Mouse (Mus musculus): ENCODE measurements around the gene Prkce.

Gene Prkce

DNA sequence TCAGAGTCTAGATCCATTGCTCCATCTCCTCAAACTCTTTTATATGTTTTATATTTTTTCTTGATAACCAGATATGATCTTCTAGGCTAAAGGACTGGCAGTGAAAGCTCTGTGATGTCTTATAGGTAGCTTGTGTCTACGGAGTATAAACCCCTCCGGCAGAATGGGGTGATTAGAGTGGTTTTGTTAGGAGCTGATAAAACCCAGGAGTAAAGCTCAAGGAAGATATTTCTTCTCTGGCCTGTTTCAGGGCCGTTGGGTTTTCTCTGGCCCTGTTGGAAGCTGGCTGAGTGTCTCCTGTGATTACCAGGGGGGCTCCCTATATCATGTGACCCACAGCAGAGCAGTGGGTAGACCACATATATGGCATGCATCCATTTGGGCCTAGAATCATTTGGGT, 319.9 kb downstream of the Prkce start:
- DNase-seq (ENCODE audit: low read depth) = no peak

GRCm38 (mm10) chr17:86489827-86490226, 322.2 kb downstream of the Prkce start:
- no peak for DNase-seq (ENCODE audit: low read depth)

DNA sequence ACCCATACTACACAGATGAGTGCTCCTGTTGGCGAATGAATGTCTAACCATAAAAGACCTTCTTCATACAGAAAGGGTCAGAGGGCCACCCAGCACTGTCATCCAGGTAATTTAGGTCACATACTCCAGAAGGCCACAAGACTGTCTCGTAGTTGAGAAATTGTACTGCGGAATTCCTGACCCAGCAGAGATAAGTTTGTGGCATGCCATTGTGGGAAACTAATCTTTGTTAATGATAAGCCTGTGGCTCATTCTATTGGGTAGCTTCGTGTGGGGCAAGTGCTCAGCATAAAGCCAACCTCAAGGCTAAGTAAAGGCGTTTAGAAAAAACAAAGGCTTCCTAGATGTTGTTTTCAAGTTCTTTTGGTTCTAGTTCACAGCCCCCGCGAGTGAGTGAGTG, 324.8 kb downstream of the Prkce start:
- DNase-seq (ENCODE audit: low read depth) = no peak

GRCm38 (mm10) chr17:86493891-86494420, 326.4 kb downstream of the Prkce start:
- no peak for DNase-seq (ENCODE audit: low read depth)

DNA sequence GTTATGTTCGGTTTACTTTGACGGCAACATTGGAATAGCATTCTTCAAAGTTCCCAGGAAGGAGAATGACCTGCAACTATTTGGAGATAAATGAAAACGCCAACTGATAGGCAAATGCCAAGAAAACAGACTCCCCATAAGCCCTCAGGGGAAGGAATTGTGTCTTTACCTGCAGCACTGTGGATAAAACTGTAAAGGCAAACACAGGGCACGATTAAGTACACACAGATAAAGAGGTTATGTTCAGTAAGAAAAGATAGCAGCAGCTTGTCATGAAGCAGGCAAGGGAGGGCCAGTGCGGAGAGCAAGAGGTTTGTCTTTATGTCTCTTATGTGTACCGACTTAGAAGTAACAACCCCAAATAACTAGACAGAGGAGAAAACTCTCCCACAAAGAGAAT, 326.9 kb downstream of the Prkce start:
- no peak for DNase-seq (ENCODE audit: low read depth)

- no peak for DNase-seq (ENCODE audit: low read depth)
Measured at GRCm38 (mm10) chr17:86494895-86495294, 327.3 kb downstream of the Prkce start.

DNA sequence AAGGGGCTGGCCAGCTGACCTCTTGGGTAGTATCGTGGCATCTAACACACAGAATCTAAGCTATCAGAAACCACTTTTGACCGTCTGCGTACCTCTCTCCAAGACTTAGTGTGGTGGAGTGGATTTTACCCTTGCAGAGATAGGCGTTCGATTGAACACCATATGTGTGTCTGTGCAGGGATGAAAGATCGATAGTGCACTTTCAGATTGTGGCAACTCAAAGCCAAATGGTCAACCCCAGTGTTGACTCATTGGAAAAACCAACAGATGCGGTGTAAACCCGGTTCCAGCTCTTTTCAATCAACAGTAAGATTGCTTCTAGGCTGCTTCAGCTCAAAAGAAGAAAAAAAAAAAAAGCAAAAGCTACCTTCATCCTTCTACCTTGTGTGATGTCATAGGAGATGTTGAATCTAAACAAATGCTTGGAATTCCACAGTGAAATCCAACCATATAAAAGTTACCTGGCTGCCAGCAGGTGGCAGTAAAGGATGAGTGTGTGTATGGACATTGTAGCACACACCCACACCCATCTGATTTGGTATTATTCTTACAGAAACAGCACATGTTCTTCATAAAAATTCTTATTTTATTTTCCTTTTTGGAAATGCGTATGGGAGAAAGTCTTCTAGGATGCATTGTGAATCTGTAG, 328.7 kb downstream of the Prkce start:
- DNase-seq (ENCODE audit: low read depth) = no peak

GRCm38 (mm10) chr17:86497302-86497701, 329.7 kb downstream of the Prkce start:
- no peak for DNase-seq (ENCODE audit: low read depth)

DNA sequence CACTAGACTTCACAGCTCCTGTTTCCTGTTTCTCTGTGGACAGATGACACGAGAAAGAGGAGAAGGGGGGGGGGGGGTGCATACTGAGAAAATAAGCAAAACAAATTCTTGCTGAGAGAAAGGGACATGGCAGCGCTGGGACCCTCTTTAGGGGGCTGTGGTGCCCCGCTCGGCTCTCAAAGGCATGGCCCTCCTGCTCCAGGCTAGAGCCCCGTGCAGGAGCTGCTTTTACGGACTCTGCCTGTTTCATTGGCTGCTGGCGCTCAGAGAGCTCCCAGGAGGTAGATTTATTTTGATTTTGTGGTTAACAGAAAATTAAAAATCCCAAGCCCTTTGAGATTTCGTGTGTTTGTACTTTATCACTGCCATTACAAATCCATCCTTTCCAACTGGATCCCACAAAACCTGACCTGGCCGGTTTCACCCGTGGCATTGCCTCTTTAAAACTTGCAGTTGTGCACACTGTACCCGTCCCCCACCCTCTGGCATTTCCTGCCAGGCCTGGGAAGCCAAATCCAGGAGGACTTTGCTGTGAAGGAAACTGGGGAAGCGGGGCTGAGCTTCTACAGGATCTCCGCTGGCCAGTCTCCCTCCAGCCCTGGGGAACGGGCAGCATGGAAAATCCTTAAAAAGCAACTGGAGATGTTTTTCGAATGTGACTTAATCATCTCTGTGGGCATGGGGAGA, 331.9 kb downstream of the Prkce start:
- DNase-seq (ENCODE audit: low read depth) = no peak

DNA sequence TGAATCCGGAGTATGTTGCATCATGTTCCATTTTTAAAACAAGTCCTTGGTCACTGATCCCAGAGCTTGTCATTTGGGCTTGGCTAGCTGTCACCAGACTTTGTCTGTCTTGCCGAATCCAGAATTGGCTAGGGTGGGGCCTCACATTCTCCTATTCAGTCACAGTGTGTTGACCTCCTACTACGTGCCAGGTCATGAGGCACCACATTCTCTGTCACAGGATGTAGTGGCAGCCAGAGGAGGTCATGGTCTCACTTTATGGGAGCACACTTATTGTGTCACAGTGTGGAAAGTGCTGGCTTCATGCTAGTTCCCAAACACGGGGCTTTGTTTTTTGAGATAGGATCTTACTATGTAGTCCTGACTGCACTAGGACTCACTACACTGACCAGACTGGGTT, 333.8 kb downstream of the Prkce start:
- no peak for DNase-seq (ENCODE audit: low read depth)

DNA sequence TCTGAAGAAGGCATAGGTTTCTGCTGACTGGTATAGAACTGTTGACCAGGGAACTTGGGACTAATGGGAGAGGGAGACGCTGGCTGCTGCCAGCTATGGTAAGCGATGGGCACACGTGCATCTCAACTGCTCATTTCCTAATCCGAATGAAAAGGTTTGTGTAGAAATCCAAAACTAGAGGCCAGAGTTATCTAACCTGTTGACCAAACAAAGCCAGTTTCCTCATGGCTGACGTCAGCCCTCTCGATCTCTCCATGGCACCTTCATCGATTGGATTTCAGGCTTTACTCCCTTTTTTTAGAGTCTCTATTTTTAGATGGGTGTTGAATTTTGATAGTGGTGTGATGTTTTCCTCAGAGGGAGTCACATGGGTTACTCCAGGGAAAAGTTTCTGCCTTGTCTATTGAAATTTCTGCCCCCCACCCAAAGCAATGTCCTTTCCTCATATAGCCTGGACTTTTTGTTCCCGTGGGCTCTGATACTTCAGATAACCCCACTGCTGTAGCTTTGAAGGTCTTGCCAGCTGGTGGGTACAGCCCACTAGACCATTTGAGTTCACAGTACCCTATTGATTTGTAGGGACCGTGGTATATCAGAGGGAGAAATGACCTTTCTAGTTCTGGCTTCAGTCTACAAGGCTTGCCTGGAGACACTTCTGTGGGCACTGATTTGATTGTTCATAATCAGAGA, 335.8 kb downstream of the Prkce start:
- no peak for DNase-seq (ENCODE audit: low read depth)

- DNase-seq (ENCODE audit: low read depth) = no peak
Measured at GRCm38 (mm10) chr17:86505183-86505631, 337.6 kb downstream of the Prkce start, which contains the start of gene Gm10309. Gene Gm10309, minus strand, starts transcription at chr17:86505232.

DNA sequence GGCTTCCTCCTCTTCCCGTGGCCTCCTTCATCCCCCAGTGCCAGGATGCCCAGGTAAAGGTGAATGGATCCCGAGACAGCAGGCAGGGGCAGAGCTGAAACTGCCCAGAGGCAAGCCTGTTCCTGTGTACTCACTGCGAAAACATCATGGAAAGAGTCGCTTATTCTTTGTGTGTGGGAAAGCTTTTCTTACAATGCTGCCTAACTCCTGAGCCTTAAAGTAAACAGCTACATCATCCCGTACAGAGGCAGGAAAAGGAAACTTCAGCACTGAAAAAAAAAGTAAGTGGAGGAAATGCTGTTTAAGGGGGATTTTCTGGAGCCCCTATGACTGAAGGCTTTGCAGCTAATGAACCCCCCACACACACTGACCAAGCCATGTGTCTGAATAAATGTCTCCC, 339.3 kb downstream of the Prkce start:
- DNase-seq (ENCODE audit: low read depth) = no peak

DNA sequence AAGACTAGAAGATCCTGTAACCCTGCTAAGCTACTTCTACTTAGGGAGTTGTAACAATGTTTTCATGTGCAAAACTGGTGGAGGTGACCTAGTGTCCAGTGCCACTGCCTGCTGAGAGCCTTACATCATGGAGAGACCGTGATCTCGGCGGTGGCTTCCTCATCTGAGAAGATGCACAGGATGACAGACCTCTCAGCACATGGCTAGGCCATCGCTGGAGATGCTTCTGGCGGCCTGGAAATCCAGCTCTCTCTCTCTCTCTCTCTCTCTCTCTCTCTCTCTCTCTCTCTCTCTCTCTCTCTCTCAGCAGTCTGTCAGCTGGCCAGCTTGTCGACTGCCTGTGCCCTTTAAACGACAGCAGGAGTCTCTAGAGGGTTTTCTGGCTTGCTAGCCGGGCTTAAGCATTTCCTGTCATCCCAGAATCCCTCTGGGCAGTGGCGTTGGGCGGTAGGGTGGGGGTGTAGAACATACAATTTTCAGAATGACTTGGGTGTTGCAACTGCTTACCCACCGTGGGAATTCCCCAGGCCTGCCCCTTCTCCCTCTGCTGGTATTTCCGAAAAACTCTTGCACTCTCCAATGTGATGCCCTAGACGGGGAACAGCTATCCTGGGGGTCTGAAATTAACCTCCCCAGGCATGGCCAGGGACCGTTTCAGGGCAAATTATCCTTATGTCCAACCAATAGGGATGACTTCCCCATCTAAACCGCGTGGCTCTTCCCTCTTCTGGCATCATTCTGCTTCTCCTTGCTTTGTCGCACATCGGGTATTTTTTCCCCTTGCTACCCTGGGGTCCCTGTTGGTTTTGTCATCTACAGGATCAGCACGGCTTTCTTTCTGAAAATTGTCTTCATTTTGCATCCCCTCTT, 340.0 kb downstream of the Prkce start:
- DNase-seq (ENCODE audit: low read depth) = no peak

GRCm38 (mm10) chr17:86508212-86508490, 340.6 kb downstream of the Prkce start:
- DNase-seq (ENCODE audit: low read depth) = no peak

DNA sequence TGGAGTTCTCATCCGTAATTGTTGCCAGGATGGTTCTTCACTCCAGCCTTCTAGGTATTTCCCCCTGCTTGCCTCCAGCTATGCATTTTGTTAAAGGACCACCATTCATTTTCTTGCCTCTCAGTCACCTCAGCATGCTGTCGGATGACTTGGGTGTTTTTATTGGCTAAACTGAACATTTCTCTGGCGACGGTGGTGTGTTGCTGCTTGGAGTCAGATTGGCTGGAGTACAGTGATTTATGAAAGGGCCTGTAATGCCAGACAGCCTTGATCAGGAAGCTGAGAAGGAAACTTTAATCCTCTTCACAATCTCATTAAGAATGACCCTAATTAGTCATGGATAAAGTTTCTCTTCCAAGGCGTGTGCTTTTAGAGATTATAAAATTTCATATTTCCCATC, 342.3 kb downstream of the Prkce start:
- no peak for DNase-seq (ENCODE audit: low read depth)

- DNase-seq (ENCODE audit: low read depth) = no peak
Measured at GRCm38 (mm10) chr17:86514974-86515620, 347.5 kb downstream of the Prkce start.

GRCm38 (mm10) chr17:86516630-86517029, 349.0 kb downstream of the Prkce start:
- DNase-seq (ENCODE audit: low read depth) = no peak

GRCm38 (mm10) chr17:86518604-86519003, 351.0 kb downstream of the Prkce start:
- DNase-seq (ENCODE audit: low read depth) = no peak

- no peak for DNase-seq (ENCODE audit: low read depth)
Measured at GRCm38 (mm10) chr17:86521252-86521651, 353.7 kb downstream of the Prkce start.

DNA sequence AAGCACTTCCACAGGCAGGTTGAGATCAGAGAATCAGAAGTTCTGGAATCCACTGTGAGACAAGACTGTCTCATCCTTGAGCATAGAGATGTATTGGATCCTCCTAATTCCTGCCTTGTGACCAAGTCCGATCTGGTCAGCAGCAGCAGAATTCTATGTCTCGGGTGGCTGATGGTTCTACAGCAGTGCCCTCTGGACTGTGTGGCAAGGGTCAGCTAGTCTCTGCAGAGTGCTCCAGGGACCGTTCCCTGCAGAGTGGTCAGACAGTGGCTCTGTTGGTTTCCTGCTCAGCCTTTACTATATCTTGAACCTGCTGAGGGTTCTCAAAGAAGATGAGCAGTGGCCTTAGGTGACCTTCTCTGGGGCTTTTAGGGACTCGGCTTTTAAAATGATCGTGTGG, 355.1 kb downstream of the Prkce start:
- no peak for DNase-seq (ENCODE audit: low read depth)

DNA sequence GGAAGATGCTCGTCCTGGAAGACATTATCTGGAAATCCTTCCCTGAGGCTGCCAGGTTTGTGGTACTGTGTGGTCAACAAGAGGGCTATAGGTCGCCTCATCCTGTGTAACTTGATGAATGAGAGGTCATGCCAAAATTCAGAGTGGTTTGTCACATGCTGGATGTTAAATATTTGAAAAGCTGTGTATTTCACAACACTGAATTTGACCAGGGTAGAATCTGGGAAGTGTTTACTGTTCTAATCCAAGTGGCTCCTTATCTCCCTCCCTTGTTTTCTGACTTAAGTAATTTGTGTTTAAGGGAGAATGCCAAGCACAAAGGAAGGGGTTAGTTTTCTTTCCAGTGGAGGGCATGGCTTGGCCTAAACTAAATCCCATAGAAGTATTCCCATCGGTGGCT, 355.8 kb downstream of the Prkce start:
- no peak for DNase-seq (ENCODE audit: low read depth)
